In genomic region chrX:169085871-169086270, GRCm38 (mm10) we compare ENCODE assay signal across 9 mouse cellular contexts.
DNase-seq lines count a peak whose midpoint lies in the region; ATAC-seq lines count a peak whose summit lies in the region.
"Had no signal": no experiment of that assay in that cellular context is flagged by ENCODE, and none has a peak within 500 bp of the region (broad histone marks: within the 10 kb centered on the region; RNA-seq: fewer than 3 reads in every experiment).

No protein-coding gene starts in this region.

- no peaks in the 10 kb centered on the region for H3K36me3 ChIP-seq in liver, embryonic 12.5 days
- H3K36me3 ChIP-seq in limb, embryonic 10.5 days: no peaks in the 10 kb centered on the region

- ATAC-seq in liver, embryonic 12.5 days: no peak
- ATAC-seq in hematopoietic stem cell, adult 5-6 weeks (replicated peaks in 1 of 2; ENCODE audit: insufficient read depth in 1 of 2, low FRiP score in 2 of 2, low TSS enrichment in 1 of 2, low read depth in 1 of 2, poor library complexity in 2 of 2, severe bottlenecking in 2 of 2): peak; percentile 48 to 67; a peak in 3 of 4 replicates

- no peak overlapping the region for H3K4me3 ChIP-seq in liver, embryonic 12.5 days
- no peak overlapping the region for H3K4me3 ChIP-seq in limb, embryonic 10.5 days
- H3K4me3 ChIP-seq: erythroblast, embryonic 14.5 days had no signal

- H3K4me2 ChIP-seq in liver, embryonic 12.5 days: no peak overlapping the region

- no peaks in the 10 kb centered on the region for H3K9me3 ChIP-seq in liver, embryonic 12.5 days (replicated peaks)
- no peaks in the 10 kb centered on the region for H3K9me3 ChIP-seq in limb, embryonic 10.5 days (replicated peaks)

- H3K4me1 ChIP-seq in liver, embryonic 12.5 days: no peaks in the 10 kb centered on the region
- H3K4me1 ChIP-seq in limb, embryonic 10.5 days: no peaks in the 10 kb centered on the region

- peak; percentile 70 for DNase-seq in liver
- peak; percentile 29 to 78 for DNase-seq in adrenal gland, adult (ENCODE audit: inconsistent age in 2 of 2, low spot score in 1 of 2)
- peak; percentile 74 for DNase-seq in embryo, embryonic 10.5 days (ENCODE audit: low spot score)
- peak; percentile 42 for DNase-seq in limb, embryonic 10.5 days (ENCODE audit: low spot score)
- DNase-seq in retina, adult 2 months (ENCODE audit: low read depth, low spot score): peak; percentile 13
- DNase-seq in urinary bladder, postnatal 25 days (ENCODE audit: low spot score): peak; percentile 58

- no peak overlapping the region for H3K9ac ChIP-seq in liver, embryonic 12.5 days

- H3K27ac ChIP-seq in liver, embryonic 12.5 days: no peak overlapping the region
- H3K27ac ChIP-seq in limb, embryonic 10.5 days: no peak overlapping the region

- no peaks in the 10 kb centered on the region for H3K27me3 ChIP-seq in liver, embryonic 12.5 days (replicated peaks)
- H3K27me3 ChIP-seq in limb, embryonic 10.5 days (ENCODE audit: low read depth, poor library complexity, severe bottlenecking): peaks cover 76% of the 10 kb centered on the region

- WGBS in liver, embryonic 12.5 days (ENCODE audit: insufficient replicate concordance): 3% methylated on average over 5 of the region's 5 CpGs
- 14% methylated on average over 5 of the region's 5 CpGs for WGBS in limb, embryonic 10.5 days

Comparison
In these comparisons a context has a peak if more than half of its experiments do, and no peak if none do; other contexts are left out.
1. DNase-seq: peak in every context shown above with its lines; median percentile 74 in embryo, embryonic 10.5 days; 70 in liver; 58 in urinary bladder, postnatal 25 days; 54 in adrenal gland, adult; 42 in limb, embryonic 10.5 days; 13 in retina, adult 2 months.